Mouse (Mus musculus): ENCODE data around the gene Axin2. TPM values are rescaled to one million over a fixed set of nuclear protein-coding genes. Genes with fewer than 3 reads are reported as not detected.

Gene Axin2
- polyA plus RNA-seq, 1 experiment from 2014 or later, result 1.6 TPM

DNA sequence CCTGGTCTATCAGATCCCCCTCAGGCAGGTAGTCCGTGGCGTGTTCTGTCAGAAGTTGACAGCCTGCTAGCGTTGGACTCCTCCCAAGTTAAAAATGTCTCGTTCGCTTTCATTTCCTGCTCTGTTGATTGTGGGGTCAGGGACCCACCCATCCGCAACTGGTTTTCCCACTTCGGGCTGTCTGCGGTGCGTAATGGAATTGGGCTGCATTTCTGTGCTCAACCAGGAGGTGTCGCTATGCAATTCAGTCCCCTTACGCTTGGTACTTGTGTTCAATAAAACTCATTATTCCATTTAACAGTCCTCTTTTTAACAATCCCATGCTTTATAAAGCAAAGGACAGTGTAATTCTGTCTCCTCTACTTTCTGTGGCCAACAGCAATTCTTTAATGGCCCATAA is 31.0 kb upstream of the Axin2 start:
- no peak for ATAC-seq (replicated peaks; ENCODE audit: extremely low read depth, insufficient read depth, low FRiP score)
- WGBS, result 31% methylated on average over 11 of the region's 11 CpGs

DNA sequence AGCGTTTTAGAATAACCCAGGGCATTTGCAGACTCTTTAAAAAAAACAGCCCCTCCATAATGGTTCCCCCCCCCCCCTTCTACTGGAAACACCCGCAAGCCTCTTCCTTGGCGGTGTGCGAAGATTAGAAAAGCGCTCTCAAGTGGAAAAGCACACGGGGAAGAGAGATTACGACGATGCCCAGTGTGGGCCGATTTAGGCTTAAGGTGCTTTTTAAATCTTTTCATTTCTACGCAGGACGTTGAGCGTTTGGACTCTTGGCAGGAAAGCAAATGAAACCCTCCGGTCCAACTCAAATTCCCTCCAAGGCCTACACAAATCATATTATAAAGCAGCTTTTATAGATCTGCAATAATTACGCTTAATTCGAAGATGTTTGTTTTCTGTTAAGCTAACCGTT is 29.6 kb upstream of the Axin2 start:
- Histone ChIP-seq H3K27ac (ENCODE audit: low read length) (no peak overlapping the region; the same call in 1 of the 2 replicates), H3K9ac (ENCODE audit: low read length) (peak overlapping the region; percentile 53)
- ATAC-seq (replicated peaks; ENCODE audit: extremely low read depth, insufficient read depth, low FRiP score), result no peak

More for the DNA sequence above, 31.0 kb upstream of the Axin2 start:
- peaks cover 2% of the 10 kb centered on the region; the same call in 1 of the 2 replicates for H3K4me1 ChIP-seq (ENCODE audit: control insufficient read depth, insufficient read depth, low read length)
- no peaks in the 10 kb centered on the region for H3K36me3 ChIP-seq (ENCODE audit: control insufficient read depth, insufficient read depth)
- no peak overlapping the region for H3K4me2 ChIP-seq (ENCODE audit: low read depth, low read length)
- H3K9me3 ChIP-seq (replicated peaks; ENCODE audit: control insufficient read depth, low read length), result no peaks in the 10 kb centered on the region
- H3K4me3 ChIP-seq (ENCODE audit: low read length), result no peak overlapping the region
- no peak overlapping the region for H3K9ac ChIP-seq (ENCODE audit: low read length)
- H3K27me3 ChIP-seq (ENCODE audit: control insufficient read depth, insufficient read depth, low read length), result peaks cover 4% of the 10 kb centered on the region; the same call in 1 of the 2 replicates
- H3K27ac ChIP-seq (ENCODE audit: low read length), result no peak overlapping the region

DNA sequence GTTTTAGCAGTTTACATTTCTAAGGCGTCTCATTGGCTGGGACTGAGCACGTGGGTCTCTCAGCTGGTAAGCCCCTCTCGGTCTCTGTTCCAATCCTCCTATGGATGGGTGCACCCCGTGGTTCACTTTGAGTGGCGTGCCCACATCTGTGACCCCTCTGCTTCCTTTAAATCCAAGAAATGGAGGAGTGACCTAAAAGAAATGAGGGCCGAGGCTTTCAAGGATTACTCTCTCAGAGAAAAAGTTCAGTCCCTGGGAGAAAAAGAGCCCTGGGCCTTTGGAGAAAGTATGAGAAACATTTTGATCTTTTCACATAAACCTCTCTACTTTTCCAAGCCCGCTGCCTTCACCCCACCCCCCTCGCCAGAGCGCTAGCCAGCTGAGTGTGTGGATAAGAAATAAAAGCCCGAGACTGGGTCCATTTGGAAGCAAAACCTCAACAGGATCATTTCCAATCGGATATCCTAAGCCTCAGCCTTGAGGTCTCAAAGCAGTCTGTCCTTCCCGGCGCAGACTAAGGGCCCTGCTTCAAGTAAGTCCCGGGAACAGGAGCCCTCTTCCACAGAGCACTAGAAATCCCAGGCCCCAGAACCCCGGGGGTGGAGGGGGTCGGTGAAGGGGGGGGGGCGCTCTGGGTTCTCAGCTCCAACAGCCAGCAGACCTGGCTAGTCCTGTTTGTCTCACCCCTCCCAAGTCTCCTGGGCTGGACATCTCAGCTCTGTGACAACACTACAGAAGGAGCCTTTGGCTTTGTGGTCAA is 28.9 kb upstream of the Axin2 start:
- Histone ChIP-seq H3K27ac (ENCODE audit: low read length) (peak overlapping the region; percentile 4), H3K27me3 (ENCODE audit: control insufficient read depth, insufficient read depth, low read length) (peaks cover 6% of the 10 kb centered on the region), H3K4me2 (ENCODE audit: low read depth, low read length) (peak overlapping the region; percentile 58), H3K9ac (ENCODE audit: low read length) (peak overlapping the region; percentile 51), H3K36me3 (ENCODE audit: control insufficient read depth, insufficient read depth) (no peaks in the 10 kb centered on the region), H3K9me3 (replicated peaks; ENCODE audit: control insufficient read depth, low read length) (no peaks in the 10 kb centered on the region), H3K4me3 (ENCODE audit: low read length) (peak overlapping the region; percentile 47), H3K4me1 (ENCODE audit: control insufficient read depth, insufficient read depth, low read length) (peaks cover 2% of the 10 kb centered on the region; the same call in 1 of the 2 replicates)
- peak; percentile 90 for ATAC-seq (replicated peaks; ENCODE audit: extremely low read depth, insufficient read depth, low FRiP score)
- 4% methylated on average over 17 of the region's 17 CpGs for WGBS

More for the DNA sequence above, 29.6 kb upstream of the Axin2 start:
- WGBS, result 20% methylated on average over 16 of the region's 16 CpGs
- H3K9me3 ChIP-seq (replicated peaks; ENCODE audit: control insufficient read depth, low read length), result no peaks in the 10 kb centered on the region
- H3K4me2 ChIP-seq (ENCODE audit: low read depth, low read length), result peak overlapping the region; percentile 58
- H3K4me1 ChIP-seq (ENCODE audit: control insufficient read depth, insufficient read depth, low read length), result peaks cover 2% of the 10 kb centered on the region; the same call in 1 of the 2 replicates
- peak overlapping the region; percentile 47 for H3K4me3 ChIP-seq (ENCODE audit: low read length)
- peaks cover 4% of the 10 kb centered on the region; the same call in 1 of the 2 replicates for H3K27me3 ChIP-seq (ENCODE audit: control insufficient read depth, insufficient read depth, low read length)
- H3K36me3 ChIP-seq (ENCODE audit: control insufficient read depth, insufficient read depth), result no peaks in the 10 kb centered on the region

DNA sequence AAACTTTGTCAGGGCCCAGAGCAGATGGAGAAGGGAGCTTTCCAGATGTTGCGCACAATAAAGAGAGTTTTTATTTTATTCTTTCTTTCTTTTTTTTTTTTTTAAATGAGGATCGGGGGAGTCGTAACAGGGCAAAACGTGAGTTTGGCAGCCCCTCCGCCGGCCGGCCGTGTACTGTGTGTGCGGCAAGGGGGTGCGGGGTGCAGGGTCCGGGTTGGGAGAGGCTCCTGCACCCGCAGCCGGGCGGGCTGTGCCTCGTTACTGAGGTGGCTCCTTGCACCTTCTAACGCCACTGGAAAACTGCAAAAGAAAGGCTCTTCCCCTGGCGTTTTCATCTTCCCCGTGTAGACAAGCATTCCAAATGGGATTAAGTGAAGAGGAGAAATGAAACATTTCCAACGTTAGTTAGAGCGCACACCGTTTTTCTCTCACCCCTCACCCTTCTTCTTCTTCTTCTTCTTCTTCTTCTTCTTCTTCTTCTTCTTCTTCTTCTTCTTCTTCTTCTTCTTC is 28.2 kb upstream of the Axin2 start:
- Histone ChIP-seq H3K4me1 (ENCODE audit: control insufficient read depth, insufficient read depth, low read length) (peaks cover 2% of the 10 kb centered on the region; the same call in 1 of the 2 replicates), H3K9ac (ENCODE audit: low read length) (peak overlapping the region; percentile 67), H3K27ac (ENCODE audit: low read length) (no peak overlapping the region; the same call in 1 of the 2 replicates), H3K27me3 (ENCODE audit: control insufficient read depth, insufficient read depth, low read length) (peaks cover 6% of the 10 kb centered on the region), H3K36me3 (ENCODE audit: control insufficient read depth, insufficient read depth) (no peaks in the 10 kb centered on the region), H3K4me2 (ENCODE audit: low read depth, low read length) (peak overlapping the region; percentile 58), H3K4me3 (ENCODE audit: low read length) (peak overlapping the region; percentile 47), H3K9me3 (replicated peaks; ENCODE audit: control insufficient read depth, low read length) (no peaks in the 10 kb centered on the region)
- no peak for ATAC-seq (replicated peaks; ENCODE audit: extremely low read depth, insufficient read depth, low FRiP score)
- WGBS, result 4% methylated on average over 21 of the region's 21 CpGs

DNA sequence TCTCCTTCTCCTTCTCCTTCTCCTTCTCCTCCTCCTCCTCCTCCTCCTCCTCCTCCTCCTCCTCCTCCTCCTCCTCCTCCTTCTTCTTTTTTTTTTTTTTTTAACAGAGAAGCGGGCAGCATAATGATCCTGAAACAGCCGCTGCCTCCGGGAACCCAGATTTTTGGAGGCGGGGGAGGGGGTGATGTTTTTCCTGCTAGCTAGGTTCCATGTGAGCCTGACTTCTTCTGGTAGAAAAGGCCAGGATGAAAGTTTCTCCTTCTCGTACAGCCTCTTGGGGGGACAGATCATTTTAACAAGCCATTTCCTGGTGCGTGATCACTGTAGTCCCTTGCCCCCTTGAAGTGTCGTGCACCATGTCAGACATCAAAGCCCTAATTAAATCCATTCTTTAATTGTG is 27.7 kb upstream of the Axin2 start:
- WGBS, result 39% methylated on average over 7 of the region's 7 CpGs
- ATAC-seq (replicated peaks; ENCODE audit: extremely low read depth, insufficient read depth, low FRiP score), result no peak
- H3K9me3 ChIP-seq (replicated peaks; ENCODE audit: control insufficient read depth, low read length), result no peaks in the 10 kb centered on the region
- no peak overlapping the region for H3K4me3 ChIP-seq (ENCODE audit: low read length)
- no peaks in the 10 kb centered on the region for H3K36me3 ChIP-seq (ENCODE audit: control insufficient read depth, insufficient read depth)
- peaks cover 2% of the 10 kb centered on the region; the same call in 1 of the 2 replicates for H3K4me1 ChIP-seq (ENCODE audit: control insufficient read depth, insufficient read depth, low read length)
- H3K27me3 ChIP-seq (ENCODE audit: control insufficient read depth, insufficient read depth, low read length), result peaks cover 9% of the 10 kb centered on the region
- H3K4me2 ChIP-seq (ENCODE audit: low read depth, low read length), result no peak overlapping the region
- H3K9ac ChIP-seq (ENCODE audit: low read length), result no peak overlapping the region
- no peak overlapping the region for H3K27ac ChIP-seq (ENCODE audit: low read length)

DNA sequence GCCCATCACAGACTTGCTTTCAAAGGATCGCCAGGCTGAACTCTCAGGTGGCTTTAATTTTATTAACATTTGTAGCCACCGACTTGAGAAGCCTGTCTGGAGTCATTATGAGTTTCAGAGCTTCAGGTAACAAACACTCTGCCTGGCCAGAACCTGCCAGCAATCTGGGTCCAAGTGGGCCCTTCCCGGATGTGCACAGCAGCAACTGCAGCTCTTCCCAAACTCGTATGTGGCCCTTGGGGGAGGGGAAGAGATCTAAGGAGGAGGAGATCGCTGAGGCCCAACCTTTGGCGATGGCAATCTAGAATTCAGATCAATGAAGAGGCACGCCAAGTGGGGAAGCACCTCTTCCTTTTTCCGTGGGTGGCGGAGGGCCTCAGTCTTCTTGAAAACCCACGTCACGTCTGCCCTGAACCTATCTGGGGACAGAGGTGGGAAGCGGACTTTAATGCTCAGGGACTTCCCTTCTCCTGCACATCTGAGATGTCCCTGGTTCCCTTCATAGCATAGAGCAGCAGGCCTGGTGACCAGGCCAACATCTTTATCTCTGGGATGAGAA is 26.8 kb upstream of the Axin2 start:
- H3K4me3 ChIP-seq (ENCODE audit: low read length), result no peak overlapping the region
- no peak overlapping the region for H3K9ac ChIP-seq (ENCODE audit: low read length)
- no peak for ATAC-seq (replicated peaks; ENCODE audit: extremely low read depth, insufficient read depth, low FRiP score)
- WGBS, result 69% methylated on average over 12 of the region's 12 CpGs
- H3K27me3 ChIP-seq (ENCODE audit: control insufficient read depth, insufficient read depth, low read length), result peaks cover 9% of the 10 kb centered on the region
- H3K27ac ChIP-seq (ENCODE audit: low read length), result no peak overlapping the region
- no peaks in the 10 kb centered on the region for H3K9me3 ChIP-seq (replicated peaks; ENCODE audit: control insufficient read depth, low read length)
- H3K4me2 ChIP-seq (ENCODE audit: low read depth, low read length), result no peak overlapping the region
- no peaks in the 10 kb centered on the region for H3K36me3 ChIP-seq (ENCODE audit: control insufficient read depth, insufficient read depth)
- H3K4me1 ChIP-seq (ENCODE audit: control insufficient read depth, insufficient read depth, low read length), result peaks cover 2% of the 10 kb centered on the region; the same call in 1 of the 2 replicates

DNA sequence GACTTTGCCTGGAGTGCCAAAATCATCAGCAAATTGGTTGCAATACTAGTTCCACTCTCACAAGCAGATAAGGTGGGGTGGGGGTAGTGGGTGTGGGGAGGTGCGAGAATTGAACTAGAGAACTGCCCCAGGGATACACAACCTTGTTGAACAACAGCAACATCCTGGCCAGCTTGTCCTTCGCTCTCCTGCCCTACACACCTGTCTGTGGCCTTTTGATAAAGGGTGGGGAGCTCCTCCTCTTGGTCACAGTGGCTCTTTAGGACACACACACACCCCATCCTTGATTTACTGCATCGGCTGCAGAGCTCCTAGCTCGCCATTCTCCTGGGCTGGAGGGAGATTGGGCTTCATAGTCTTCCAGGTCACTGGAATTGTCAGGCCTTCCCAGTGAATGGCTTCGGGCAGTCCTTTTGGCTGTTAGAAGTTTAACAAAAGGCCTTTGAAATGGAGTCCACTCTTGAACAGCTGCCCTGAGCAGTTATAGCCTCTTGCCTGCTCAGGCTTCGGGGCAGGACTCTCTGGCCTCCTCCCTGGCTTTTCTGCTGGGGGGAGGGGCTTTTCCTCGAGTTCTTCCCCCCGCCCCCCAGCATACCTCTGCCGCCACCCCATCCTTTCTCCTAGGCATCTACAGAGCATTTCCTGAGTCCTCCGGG is 26.2 kb upstream of the Axin2 start:
- Histone ChIP-seq H3K4me2 (ENCODE audit: low read depth, low read length) (no peak overlapping the region), H3K4me3 (ENCODE audit: low read length) (no peak overlapping the region), H3K27me3 (ENCODE audit: control insufficient read depth, insufficient read depth, low read length) (peaks cover 9% of the 10 kb centered on the region), H3K9ac (ENCODE audit: low read length) (no peak overlapping the region), H3K4me1 (ENCODE audit: control insufficient read depth, insufficient read depth, low read length) (peaks cover 4% of the 10 kb centered on the region; the same call in 1 of the 2 replicates), H3K36me3 (ENCODE audit: control insufficient read depth, insufficient read depth) (no peaks in the 10 kb centered on the region), H3K27ac (ENCODE audit: low read length) (no peak overlapping the region), H3K9me3 (replicated peaks; ENCODE audit: control insufficient read depth, low read length) (no peaks in the 10 kb centered on the region)
- no peak for ATAC-seq (replicated peaks; ENCODE audit: extremely low read depth, insufficient read depth, low FRiP score)
- 62% methylated on average over 10 of the region's 10 CpGs for WGBS

DNA sequence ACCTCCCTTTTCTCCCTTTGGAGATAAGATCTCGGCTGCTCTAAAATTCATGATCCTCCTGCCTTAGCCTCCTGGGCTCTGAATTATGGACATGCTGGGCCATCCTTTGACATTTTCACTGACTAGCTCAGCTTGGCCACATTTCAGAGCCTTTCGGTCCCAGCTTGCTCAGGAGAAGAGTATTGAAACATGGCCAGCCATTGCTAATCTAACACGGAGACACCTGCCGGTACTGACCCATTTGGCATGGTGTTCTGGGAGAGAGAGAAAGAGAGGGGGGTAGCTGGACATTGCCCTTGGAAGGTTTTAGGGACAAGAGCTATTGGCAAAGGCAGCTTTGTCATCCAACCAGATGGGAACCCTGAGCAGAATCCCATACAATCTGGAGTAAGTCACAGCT is 23.1 kb upstream of the Axin2 start:
- Histone ChIP-seq H3K9ac (ENCODE audit: low read length) (no peak overlapping the region), H3K27ac (ENCODE audit: low read length) (no peak overlapping the region), H3K4me1 (ENCODE audit: control insufficient read depth, insufficient read depth, low read length) (0 out of 2 replicates have a peak, but pooled peaks cover 2% of the 10 kb centered on the region), H3K36me3 (ENCODE audit: control insufficient read depth, insufficient read depth) (no peaks in the 10 kb centered on the region), H3K4me2 (ENCODE audit: low read depth, low read length) (no peak overlapping the region), H3K4me3 (ENCODE audit: low read length) (no peak overlapping the region), H3K9me3 (replicated peaks; ENCODE audit: control insufficient read depth, low read length) (no peaks in the 10 kb centered on the region), H3K27me3 (ENCODE audit: control insufficient read depth, insufficient read depth, low read length) (peaks cover 9% of the 10 kb centered on the region)
- 82% methylated on average over 4 of the region's 4 CpGs for WGBS
- ATAC-seq (replicated peaks; ENCODE audit: extremely low read depth, insufficient read depth, low FRiP score), result no peak

Measured in heart, embryonic 16.5 days (tissue).